Mouse (Mus musculus): ENCODE data around the gene Itpk1. TPM values are rescaled to one million over a fixed set of nuclear protein-coding genes. Genes with fewer than 3 reads are reported as not detected.

The Itpk1 gene
- polyA plus RNA-seq, 1 experiment from 2014 or later: 39.1 TPM

DNA sequence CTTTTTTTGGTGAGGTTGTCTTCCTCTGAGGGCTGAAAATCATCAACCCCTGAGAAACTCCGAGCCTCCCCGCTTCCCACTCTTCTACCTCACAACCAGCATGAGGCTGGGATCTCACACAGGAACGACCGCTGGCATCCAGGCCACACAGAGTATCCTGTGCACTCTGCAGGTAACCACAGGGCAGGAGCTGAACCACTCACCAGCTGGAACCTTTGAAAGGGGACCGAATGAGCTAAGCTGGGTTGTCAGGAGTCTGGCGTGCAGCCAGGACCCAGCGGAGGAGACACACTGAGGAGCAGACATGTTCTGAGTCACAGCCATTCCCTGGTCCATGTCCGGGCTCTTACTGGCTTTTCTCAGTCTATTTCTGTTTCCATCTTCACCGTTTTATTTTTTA is 111.0 kb downstream of the Itpk1 start:
- Histone ChIP-seq H3K9me3 (no peaks in the 10 kb centered on the region), H3K4me2 (replicated peaks) (no peak overlapping the region), H3K27me3 (replicated peaks) (no peaks in the 10 kb centered on the region), H3K36me3 (no peaks in the 10 kb centered on the region), H3K27ac (peak overlapping the region; percentile 36), H3K9ac (no peak overlapping the region), H3K4me1 (replicated peaks) (peaks cover 25% of the 10 kb centered on the region), H3K4me3 (replicated peaks) (no peak overlapping the region)
- ATAC-seq: no peak
- 53% methylated on average over 9 of the region's 9 CpGs for WGBS

DNA sequence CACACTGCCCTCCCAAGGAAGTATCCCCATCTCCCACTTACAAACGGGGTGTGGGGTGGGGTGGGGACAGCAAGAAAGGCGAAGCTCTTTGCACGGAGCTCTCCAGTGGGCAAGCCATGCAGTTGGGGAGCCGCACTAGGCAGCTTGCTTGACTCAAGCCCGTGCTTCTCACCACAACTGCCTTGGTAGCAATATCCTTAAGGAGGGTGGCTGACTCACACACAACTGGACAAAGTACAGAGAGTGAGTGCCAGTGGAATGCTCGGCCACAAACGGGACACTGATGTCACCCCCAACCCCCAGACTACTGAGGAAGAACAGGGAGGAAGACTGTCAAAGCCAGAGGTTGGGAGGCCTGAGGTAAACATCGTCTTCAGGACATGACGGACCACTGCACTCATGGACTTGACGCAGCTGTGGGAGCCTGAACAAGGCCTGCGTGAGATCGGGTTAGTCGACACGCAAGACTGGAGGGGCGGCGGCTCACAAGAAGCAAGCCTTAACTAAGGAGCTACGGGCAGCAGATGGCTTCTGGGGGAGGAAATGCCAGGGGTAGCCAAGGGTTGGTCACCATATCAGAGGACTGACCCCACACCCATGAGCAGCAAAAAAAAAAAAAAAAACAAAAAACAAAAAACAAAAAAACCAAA is 113.9 kb downstream of the Itpk1 start:
- H3K4me2 ChIP-seq (replicated peaks): no peak overlapping the region
- peak; percentile 65; the same call in 1 of the 2 replicates for ATAC-seq
- peaks cover 19% of the 10 kb centered on the region for H3K4me1 ChIP-seq (replicated peaks)
- H3K4me3 ChIP-seq (replicated peaks): no peak overlapping the region
- H3K9me3 ChIP-seq: no peaks in the 10 kb centered on the region
- H3K27me3 ChIP-seq (replicated peaks): no peaks in the 10 kb centered on the region
- no peak overlapping the region for H3K9ac ChIP-seq
- no peaks in the 10 kb centered on the region for H3K36me3 ChIP-seq
- WGBS: 76% methylated on average over 17 of the region's 17 CpGs
- H3K27ac ChIP-seq: no peak overlapping the region

DNA sequence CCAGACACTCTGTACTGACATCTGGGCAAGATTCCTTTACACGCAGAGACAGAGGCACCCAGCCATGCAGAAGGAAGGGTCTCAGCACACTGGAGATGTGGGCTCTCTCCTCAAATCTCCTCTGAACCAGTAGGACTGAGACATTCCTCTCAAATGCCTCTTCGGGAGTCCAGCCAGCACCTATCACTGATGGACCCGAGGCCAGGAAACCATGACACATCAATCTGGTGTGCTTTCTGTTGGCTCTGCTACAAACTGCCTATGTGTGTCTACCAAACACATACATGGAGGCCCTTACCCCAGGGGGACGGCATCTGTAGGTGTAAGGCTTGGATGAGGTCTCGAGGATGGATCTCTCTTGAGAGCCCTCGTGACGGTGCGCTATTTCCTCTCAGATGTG is 117.6 kb downstream of the Itpk1 start:
- Histone ChIP-seq H3K27ac (no peak overlapping the region), H3K9ac (peak overlapping the region; percentile 3; the same call in 1 of the 2 replicates), H3K27me3 (replicated peaks) (no peaks in the 10 kb centered on the region), H3K4me2 (replicated peaks) (no peak overlapping the region), H3K36me3 (peaks cover 5% of the 10 kb centered on the region; the same call in 1 of the 2 replicates), H3K4me1 (replicated peaks) (no peaks in the 10 kb centered on the region; the same call in 1 of the 2 replicates), H3K4me3 (replicated peaks) (no peak overlapping the region), H3K9me3 (no peaks in the 10 kb centered on the region)
- no peak for ATAC-seq
- WGBS: 84% methylated on average over 8 of the region's 8 CpGs

DNA sequence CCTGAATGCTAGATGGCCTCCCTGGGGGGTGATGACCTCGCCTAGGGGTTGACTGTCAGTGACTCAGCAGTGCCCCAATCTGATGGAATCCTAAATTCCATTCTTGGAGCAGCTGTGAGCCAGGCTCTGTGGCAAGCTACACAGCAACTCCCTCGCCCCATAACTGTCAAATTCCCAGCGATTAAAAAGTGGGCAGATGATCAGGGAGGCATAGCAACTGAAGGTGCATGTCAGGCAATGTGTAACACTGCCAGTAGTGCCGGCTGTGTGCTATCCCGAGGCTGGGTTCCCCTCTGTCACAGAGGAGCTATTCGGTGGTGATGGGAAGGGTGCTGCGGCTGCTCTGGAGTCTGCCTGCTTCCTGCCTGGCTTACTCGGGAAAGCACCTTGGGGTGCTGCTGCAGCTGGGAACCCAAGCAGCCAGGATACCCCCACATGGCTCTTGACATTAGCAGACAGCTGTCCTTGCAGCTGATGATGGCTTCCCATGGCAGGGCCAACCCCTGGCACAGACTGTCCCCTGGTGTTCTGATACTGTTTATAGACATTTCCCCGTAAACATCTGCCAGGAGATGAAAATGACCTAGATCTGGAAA is 118.3 kb downstream of the Itpk1 start:
- Histone ChIP-seq H3K4me3 (replicated peaks) (no peak overlapping the region), H3K9ac (peak overlapping the region; percentile 3; the same call in 1 of the 2 replicates), H3K4me2 (replicated peaks) (no peak overlapping the region), H3K36me3 (peaks cover 5% of the 10 kb centered on the region; the same call in 1 of the 2 replicates), H3K9me3 (no peaks in the 10 kb centered on the region), H3K4me1 (replicated peaks) (no peaks in the 10 kb centered on the region; the same call in 1 of the 2 replicates), H3K27me3 (replicated peaks) (no peaks in the 10 kb centered on the region), H3K27ac (no peak overlapping the region)
- 80% methylated on average over 9 of the region's 9 CpGs for WGBS
- no peak for ATAC-seq

DNA sequence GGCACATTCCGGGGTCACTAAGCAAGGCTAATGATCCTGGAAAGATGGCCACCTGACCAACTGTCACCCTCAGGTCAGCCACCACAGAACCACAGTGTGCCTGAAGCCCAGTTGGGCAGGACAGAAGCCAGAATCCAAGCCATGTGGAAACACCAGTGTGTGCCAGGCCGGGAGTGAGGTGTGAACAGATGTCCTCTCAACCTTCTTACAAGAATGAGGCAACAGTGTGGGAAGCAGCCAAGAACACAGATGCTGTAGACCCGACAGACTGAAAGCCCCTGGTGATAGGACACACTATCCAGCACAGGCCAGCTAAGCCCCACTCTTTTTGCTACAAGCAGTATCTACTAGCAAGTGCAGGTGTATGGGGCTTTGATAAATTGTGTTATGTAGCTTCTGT is 119.3 kb downstream of the Itpk1 start:
- H3K9ac ChIP-seq: no peak overlapping the region

DNA sequence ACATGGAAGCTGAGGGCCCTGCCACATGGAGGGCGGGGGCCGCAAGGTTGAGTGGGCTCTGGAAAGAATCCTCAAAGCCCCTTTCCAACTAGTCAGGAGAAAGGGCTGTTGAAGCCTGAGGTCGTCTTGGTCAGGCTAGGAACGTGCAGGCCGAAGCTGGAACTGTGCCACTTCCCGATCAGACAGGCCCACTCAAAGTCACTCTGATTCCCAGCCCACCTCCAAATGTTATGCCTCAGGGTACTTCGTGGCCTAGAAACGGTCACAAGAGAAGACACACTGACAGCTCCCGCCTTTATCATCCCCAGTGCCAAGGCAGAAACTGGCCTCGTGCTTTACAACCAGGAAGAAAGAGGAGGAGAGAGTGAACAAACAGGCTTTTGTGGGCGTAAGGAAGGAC is 122.3 kb downstream of the Itpk1 start:
- Histone ChIP-seq H3K4me1 (replicated peaks) (peaks cover under 1% of the 10 kb centered on the region; the same call in 1 of the 2 replicates), H3K27ac (no peak overlapping the region), H3K4me2 (replicated peaks) (no peak overlapping the region), H3K27me3 (replicated peaks) (no peaks in the 10 kb centered on the region), H3K4me3 (replicated peaks) (no peak overlapping the region), H3K9ac (no peak overlapping the region), H3K9me3 (no peaks in the 10 kb centered on the region), H3K36me3 (peaks cover 5% of the 10 kb centered on the region)
- no peak for ATAC-seq
- WGBS: 73% methylated on average over 11 of the region's 11 CpGs

More for the DNA sequence above, 119.3 kb downstream of the Itpk1 start:
- peaks cover 5% of the 10 kb centered on the region; the same call in 1 of the 2 replicates for H3K36me3 ChIP-seq
- H3K27ac ChIP-seq: no peak overlapping the region
- H3K9me3 ChIP-seq: no peaks in the 10 kb centered on the region
- H3K4me2 ChIP-seq (replicated peaks): no peak overlapping the region
- H3K4me3 ChIP-seq (replicated peaks): no peak overlapping the region
- no peak for ATAC-seq
- WGBS: 89% methylated on average over 3 of the region's 3 CpGs
- H3K27me3 ChIP-seq (replicated peaks): no peaks in the 10 kb centered on the region
- H3K4me1 ChIP-seq (replicated peaks): no peaks in the 10 kb centered on the region; the same call in 1 of the 2 replicates

DNA sequence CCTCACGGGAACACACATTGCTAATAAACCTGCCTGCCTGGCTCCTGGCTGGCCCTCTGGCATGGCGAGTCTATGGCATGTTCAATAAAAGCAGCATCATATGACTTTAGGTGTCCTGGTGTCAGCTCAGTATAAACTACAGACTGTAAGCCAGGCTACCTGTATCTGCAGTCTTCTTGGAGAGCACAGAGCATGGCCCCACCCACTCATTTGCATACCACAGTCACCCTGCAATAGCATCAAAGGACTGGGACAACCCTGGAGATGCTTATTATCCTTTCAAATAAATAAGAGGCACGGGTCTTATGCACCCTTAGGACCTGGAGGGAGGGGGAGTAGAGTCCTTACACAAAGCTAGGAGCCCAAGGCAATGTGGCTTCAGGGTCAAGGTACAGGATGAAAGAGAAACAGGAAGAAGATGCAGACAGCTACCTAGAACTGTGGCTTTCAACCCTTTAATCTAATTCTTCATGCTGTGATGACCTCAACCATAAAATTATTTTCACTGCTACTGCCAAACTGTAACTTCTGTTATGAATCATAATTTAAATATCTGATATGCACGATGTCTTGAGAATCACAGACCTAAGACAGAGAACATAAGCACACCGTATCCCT is 123.0 kb downstream of the Itpk1 start:
- Histone ChIP-seq H3K4me2 (replicated peaks) (no peak overlapping the region), H3K27ac (no peak overlapping the region), H3K4me1 (replicated peaks) (peaks cover 7% of the 10 kb centered on the region; the same call in 1 of the 2 replicates), H3K27me3 (replicated peaks) (no peaks in the 10 kb centered on the region), H3K4me3 (replicated peaks) (no peak overlapping the region), H3K9ac (no peak overlapping the region), H3K36me3 (peaks cover 5% of the 10 kb centered on the region), H3K9me3 (no peaks in the 10 kb centered on the region)
- WGBS: 72% methylated on average over 5 of the region's 5 CpGs
- ATAC-seq: no peak

DNA sequence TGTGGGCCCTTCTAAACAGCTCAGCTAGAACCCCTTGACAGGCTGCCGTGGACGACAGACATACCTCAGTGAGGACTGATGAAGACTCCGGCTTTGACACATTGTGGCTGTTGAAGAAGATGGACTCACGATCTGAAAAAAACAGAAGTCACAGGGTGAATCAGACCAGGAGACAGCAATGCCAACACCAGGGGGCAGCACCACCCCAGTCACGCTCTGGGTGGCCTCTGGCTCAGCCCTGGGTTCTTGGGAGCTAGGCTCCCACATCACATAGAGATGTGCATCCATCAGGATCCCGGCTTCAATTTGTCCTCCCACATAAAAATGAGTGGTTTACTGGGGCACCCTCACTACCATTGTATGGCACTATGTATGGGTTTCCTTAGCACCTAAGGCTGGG is 125.7 kb downstream of the Itpk1 start:
- no peak overlapping the region for H3K27ac ChIP-seq
- no peaks in the 10 kb centered on the region for H3K9me3 ChIP-seq
- WGBS: 62% methylated on average over 6 of the region's 6 CpGs
- H3K4me3 ChIP-seq (replicated peaks): no peak overlapping the region
- peaks cover 5% of the 10 kb centered on the region for H3K36me3 ChIP-seq
- no peak overlapping the region for H3K4me2 ChIP-seq (replicated peaks)
- peak; percentile 58; the same call in 1 of the 2 replicates for ATAC-seq
- no peaks in the 10 kb centered on the region for H3K27me3 ChIP-seq (replicated peaks)
- H3K9ac ChIP-seq: no peak overlapping the region
- peaks cover 7% of the 10 kb centered on the region; the same call in 1 of the 2 replicates for H3K4me1 ChIP-seq (replicated peaks)

DNA sequence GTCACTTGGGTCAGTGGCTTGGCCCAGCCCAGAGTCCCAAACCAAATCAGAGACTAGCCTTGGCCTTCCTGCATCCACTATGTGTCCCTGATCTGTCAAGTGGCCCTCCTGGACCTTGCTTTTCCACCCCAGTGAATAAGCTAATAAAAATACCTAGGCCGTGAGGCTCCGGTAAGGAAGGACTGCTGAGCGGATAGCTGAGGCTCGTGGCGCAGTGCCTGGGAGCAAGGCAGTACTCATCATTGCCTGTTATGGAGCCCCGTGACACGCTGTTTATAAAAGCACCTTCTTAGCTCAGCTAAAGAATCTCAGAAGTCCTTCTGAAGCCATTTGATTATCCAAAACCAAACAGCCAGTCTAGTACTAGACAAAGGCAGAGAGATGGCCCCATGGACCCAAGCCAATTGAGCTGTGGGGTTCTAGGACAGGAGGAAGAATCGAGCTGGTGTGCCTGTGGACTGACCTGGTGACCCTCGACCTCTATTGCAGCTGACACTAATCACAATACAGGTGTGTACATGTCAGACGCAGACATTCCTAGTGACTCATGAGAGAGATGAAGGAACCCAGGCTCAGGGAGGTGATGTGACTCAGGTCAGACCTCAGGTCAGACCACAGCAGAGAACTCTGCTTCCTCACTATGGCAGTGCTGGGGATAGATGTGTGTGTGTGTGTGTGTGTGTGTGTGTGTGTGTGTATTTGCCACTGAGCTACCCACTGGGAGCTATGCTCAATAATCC is 127.9 kb downstream of the Itpk1 start:
- ATAC-seq: peak; percentile 41; the same call in 1 of the 2 replicates
- no peaks in the 10 kb centered on the region for H3K27me3 ChIP-seq (replicated peaks)
- H3K4me1 ChIP-seq (replicated peaks): peaks cover 7% of the 10 kb centered on the region; the same call in 1 of the 2 replicates
- 45% methylated on average over 10 of the region's 10 CpGs for WGBS
- no peak overlapping the region for H3K4me3 ChIP-seq (replicated peaks)
- no peaks in the 10 kb centered on the region for H3K9me3 ChIP-seq
- peaks cover 11% of the 10 kb centered on the region for H3K36me3 ChIP-seq
- peak overlapping the region; percentile 45; the same call in 1 of the 2 replicates for H3K27ac ChIP-seq
- H3K4me2 ChIP-seq (replicated peaks): no peak overlapping the region
- no peak overlapping the region for H3K9ac ChIP-seq

DNA sequence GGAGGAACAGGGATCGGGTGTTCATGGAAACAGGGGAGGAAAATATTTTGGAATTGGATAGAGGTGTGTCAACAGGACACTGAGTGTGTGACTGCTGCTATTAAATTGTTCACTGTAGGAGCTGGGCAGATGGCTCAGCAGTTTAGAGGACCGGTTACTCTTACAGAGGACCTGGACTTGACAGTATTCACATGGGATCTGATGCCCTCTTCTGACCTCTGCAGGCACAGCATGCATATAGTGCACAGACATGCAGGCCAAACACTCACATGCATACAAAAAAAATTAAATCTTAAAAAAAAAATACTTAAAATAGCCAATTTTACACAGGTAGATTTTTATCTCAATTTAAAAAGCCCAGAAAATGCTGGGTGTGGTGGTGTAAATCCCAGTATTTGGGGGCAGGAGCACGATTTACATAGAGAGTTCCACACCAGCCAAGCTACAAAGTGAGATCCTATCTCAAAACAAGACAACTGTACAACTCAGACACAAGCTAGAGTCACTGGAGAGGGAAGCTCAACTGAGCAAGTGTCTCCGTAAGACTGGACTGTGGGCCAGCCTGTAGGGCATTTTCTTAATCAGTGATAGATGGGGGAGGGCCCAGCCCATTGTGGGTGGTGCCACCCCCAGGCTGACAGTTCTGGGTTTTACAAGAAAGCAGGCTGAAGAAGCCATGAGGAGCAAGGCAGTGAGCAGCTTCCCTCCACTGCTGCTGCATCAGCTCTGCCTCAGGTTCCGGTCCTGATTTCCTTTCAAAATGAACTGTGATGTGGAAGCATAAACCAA is 129.0 kb downstream of the Itpk1 start:
- WGBS: 82% methylated on average over 5 of the region's 5 CpGs
- no peak overlapping the region for H3K4me3 ChIP-seq (replicated peaks)
- H3K27ac ChIP-seq: no peak overlapping the region
- H3K9ac ChIP-seq: no peak overlapping the region
- no peak overlapping the region for H3K4me2 ChIP-seq (replicated peaks)
- peaks cover 11% of the 10 kb centered on the region for H3K36me3 ChIP-seq
- H3K4me1 ChIP-seq (replicated peaks): peaks cover 7% of the 10 kb centered on the region; the same call in 1 of the 2 replicates
- no peak for ATAC-seq
- H3K27me3 ChIP-seq (replicated peaks): no peaks in the 10 kb centered on the region
- H3K9me3 ChIP-seq: no peaks in the 10 kb centered on the region

DNA sequence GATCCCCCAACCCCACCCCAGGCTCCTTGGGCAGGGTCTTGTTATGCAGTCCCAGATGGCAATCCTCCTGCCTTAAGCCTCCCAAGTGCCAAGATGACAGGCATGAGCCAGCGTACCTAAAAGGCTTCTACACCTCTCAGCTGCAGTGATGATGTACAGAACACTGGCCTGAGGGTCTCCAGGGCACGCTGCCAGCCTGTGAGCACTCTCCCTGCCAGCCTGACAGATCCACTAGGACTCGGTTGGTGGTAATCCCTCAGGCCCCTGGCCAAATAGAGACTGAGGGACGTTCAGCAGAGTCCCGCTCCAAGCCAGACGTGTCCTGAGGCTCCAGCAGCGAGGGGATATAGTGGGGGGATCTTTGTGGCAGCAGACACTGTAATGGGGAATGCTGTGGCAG is 131.7 kb downstream of the Itpk1 start:
- Histone ChIP-seq H3K36me3 (peaks cover 13% of the 10 kb centered on the region), H3K4me1 (replicated peaks) (peaks cover 7% of the 10 kb centered on the region; the same call in 1 of the 2 replicates), H3K27ac (no peak overlapping the region), H3K4me2 (replicated peaks) (no peak overlapping the region), H3K9ac (no peak overlapping the region), H3K4me3 (replicated peaks) (no peak overlapping the region), H3K27me3 (replicated peaks) (no peaks in the 10 kb centered on the region), H3K9me3 (no peaks in the 10 kb centered on the region)
- no peak for ATAC-seq
- 64% methylated on average over 7 of the region's 7 CpGs for WGBS
